ENCODE assay signal across 23 mouse cellular contexts in genomic region chr12:24537201-24537600, GRCm38 (mm10). TPM values are rescaled to one million over a fixed set of nuclear protein-coding genes. Genes with fewer than 3 reads are reported as not detected.
A peak's percentile ranks its signal among the peaks of the same experiment; 100 is the strongest.
DNase-seq lines count a peak whose midpoint lies in the region; ATAC-seq and TF ChIP-seq lines count a peak whose summit lies in the region.
"Had no signal": no experiment of that assay in that cellular context is flagged by ENCODE, and none has a peak within 500 bp of the region (broad histone marks: within the 10 kb centered on the region; RNA-seq: fewer than 3 reads in every experiment).

No protein-coding gene starts in this region.

- no peaks in the 10 kb centered on the region for H3K27me3 ChIP-seq in forebrain, embryonic 11.5 days (ENCODE audit: control insufficient read depth, insufficient read depth, low read length)
- H3K27me3 ChIP-seq in forebrain, embryonic 16.5 days (replicated peaks; ENCODE audit: control insufficient read depth, insufficient read depth, low read length), result no peaks in the 10 kb centered on the region
- no peaks in the 10 kb centered on the region for H3K27me3 ChIP-seq in hindbrain, postnatal 0 days (ENCODE audit: insufficient read depth, low read length)
- H3K27me3 ChIP-seq in hindbrain, embryonic 11.5 days (ENCODE audit: control insufficient read depth, insufficient read depth, low read length), result no peaks in the 10 kb centered on the region
- no peaks in the 10 kb centered on the region for H3K27me3 ChIP-seq in kidney, embryonic 14.5 days (ENCODE audit: control insufficient read depth, insufficient read depth, low read length)
- H3K27me3 ChIP-seq: heart, embryonic 15.5 days; midbrain, embryonic 15.5 days; neural tube, embryonic 13.5 days had no signal

- DNase-seq in forebrain, embryonic 11.5 days (ENCODE audit: low spot score), result no peak
- no peak for DNase-seq in hindbrain, postnatal 0 days (ENCODE audit: low spot score)
- no peak for DNase-seq in hindbrain, embryonic 11.5 days (ENCODE audit: low spot score)
- peak; percentile 33 for DNase-seq in brain, adult 2 months (ENCODE audit: low read depth, low spot score)
- DNase-seq in gonadal fat pad, adult 2 months (ENCODE audit: low read depth), result peak; percentile 88
- no peak for DNase-seq in c-Kit-positive CD71-positive TER-119-positive erythroid progenitor cells, embryonic 14.5 days (ENCODE audit: low spot score)
- DNase-seq: gastrocnemius, postnatal 36 days; kidney, adult 2 months; kidney, postnatal 25 days; liver; lung, postnatal 4 days; retina, postnatal 1 day; spleen, adult 18-20 months; thymus, postnatal 25 days had no signal

- H3K4me2 ChIP-seq in forebrain, embryonic 11.5 days (ENCODE audit: low read depth, low read length, severe bottlenecking), result no peak overlapping the region
- no peak overlapping the region for H3K4me2 ChIP-seq in forebrain, embryonic 16.5 days (ENCODE audit: low read length)
- no peak overlapping the region for H3K4me2 ChIP-seq in hindbrain, postnatal 0 days (ENCODE audit: low read depth, low read length)
- H3K4me2 ChIP-seq in hindbrain, embryonic 11.5 days (replicated peaks; ENCODE audit: low read depth, low read length), result no peak overlapping the region
- no peak overlapping the region for H3K4me2 ChIP-seq in kidney, embryonic 14.5 days (replicated peaks; ENCODE audit: low read depth, low read length)
- H3K4me2 ChIP-seq: heart, embryonic 15.5 days; midbrain, embryonic 15.5 days; neural tube, embryonic 13.5 days had no signal

- no peaks in the 10 kb centered on the region for H3K36me3 ChIP-seq in forebrain, embryonic 11.5 days (ENCODE audit: control insufficient read depth, insufficient read depth, low read length)
- no peaks in the 10 kb centered on the region; the same call in 1 of the 2 replicates for H3K36me3 ChIP-seq in forebrain, embryonic 16.5 days (ENCODE audit: control insufficient read depth, insufficient read depth)
- H3K36me3 ChIP-seq in hindbrain, postnatal 0 days (ENCODE audit: insufficient read depth, low read length), result no peaks in the 10 kb centered on the region
- H3K36me3 ChIP-seq in hindbrain, embryonic 11.5 days (ENCODE audit: control insufficient read depth, insufficient read depth, low read length), result no peaks in the 10 kb centered on the region
- no peaks in the 10 kb centered on the region for H3K36me3 ChIP-seq in kidney, embryonic 14.5 days (ENCODE audit: control insufficient read depth, insufficient read depth, low read length)
- H3K36me3 ChIP-seq: midbrain, embryonic 15.5 days had no signal

- peak overlapping the region; percentile 28 for H3K27ac ChIP-seq in forebrain, embryonic 11.5 days (ENCODE audit: low read depth, low read length)
- H3K27ac ChIP-seq in forebrain, embryonic 16.5 days (ENCODE audit: low read length), result no peak overlapping the region
- peak overlapping the region; percentile 60 for H3K27ac ChIP-seq in hindbrain, postnatal 0 days
- no peak overlapping the region for H3K27ac ChIP-seq in hindbrain, embryonic 11.5 days (ENCODE audit: low read depth, low read length)
- no peak overlapping the region for H3K27ac ChIP-seq in kidney, embryonic 14.5 days (ENCODE audit: low read depth, low read length)
- H3K27ac ChIP-seq: heart, embryonic 15.5 days; midbrain, embryonic 15.5 days; neural tube, embryonic 13.5 days had no signal

- no peak for ATAC-seq in forebrain, embryonic 11.5 days (replicated peaks; ENCODE audit: low FRiP score)
- no peak for ATAC-seq in forebrain, embryonic 16.5 days
- ATAC-seq in hindbrain, postnatal 0 days, result no peak
- ATAC-seq in hindbrain, embryonic 11.5 days (ENCODE audit: low FRiP score), result no peak
- ATAC-seq in kidney, embryonic 14.5 days (ENCODE audit: low FRiP score, low TSS enrichment), result no peak
- ATAC-seq: midbrain, embryonic 15.5 days had no signal

- 42% methylated on average over 2 of the region's 2 CpGs for WGBS in forebrain, embryonic 11.5 days
- WGBS in forebrain, embryonic 16.5 days, result 22% methylated on average over 2 of the region's 2 CpGs
- WGBS in hindbrain, postnatal 0 days, result 53% methylated on average over 2 of the region's 2 CpGs
- 73% methylated on average over 2 of the region's 2 CpGs for WGBS in hindbrain, embryonic 11.5 days
- WGBS in kidney, embryonic 14.5 days, result 79% methylated on average over 2 of the region's 2 CpGs

- H3K9me3 ChIP-seq in forebrain, embryonic 11.5 days (ENCODE audit: control insufficient read depth, low read length), result no peaks in the 10 kb centered on the region
- H3K9me3 ChIP-seq in forebrain, embryonic 16.5 days (ENCODE audit: control insufficient read depth, low read length), result no peaks in the 10 kb centered on the region
- no peaks in the 10 kb centered on the region for H3K9me3 ChIP-seq in hindbrain, postnatal 0 days (ENCODE audit: low read length)
- no peaks in the 10 kb centered on the region for H3K9me3 ChIP-seq in hindbrain, embryonic 11.5 days (ENCODE audit: control insufficient read depth, low read length)
- H3K9me3 ChIP-seq in kidney, embryonic 14.5 days (ENCODE audit: control insufficient read depth, low read length), result no peaks in the 10 kb centered on the region
- H3K9me3 ChIP-seq: heart, embryonic 15.5 days; midbrain, embryonic 15.5 days; neural tube, embryonic 13.5 days had no signal

- H3K4me1 ChIP-seq in forebrain, embryonic 11.5 days (replicated peaks; ENCODE audit: control insufficient read depth, insufficient read depth, low read length), result 0 out of 2 replicates have a peak, but pooled peaks cover 2% of the 10 kb centered on the region
- peaks cover 12% of the 10 kb centered on the region for H3K4me1 ChIP-seq in forebrain, embryonic 16.5 days (replicated peaks; ENCODE audit: control insufficient read depth, insufficient read depth, low read length)
- no peaks in the 10 kb centered on the region for H3K4me1 ChIP-seq in hindbrain, postnatal 0 days (ENCODE audit: insufficient read depth, low read length)
- no peaks in the 10 kb centered on the region for H3K4me1 ChIP-seq in hindbrain, embryonic 11.5 days (replicated peaks; ENCODE audit: control insufficient read depth, insufficient read depth, low read length)
- H3K4me1 ChIP-seq in kidney, embryonic 14.5 days (ENCODE audit: control insufficient read depth, insufficient read depth, low read length), result no peaks in the 10 kb centered on the region
- H3K4me1 ChIP-seq: heart, embryonic 15.5 days; midbrain, embryonic 15.5 days had no signal

- no peak overlapping the region for H3K4me3 ChIP-seq in forebrain, embryonic 11.5 days (ENCODE audit: low read depth, low read length)
- no peak overlapping the region for H3K4me3 ChIP-seq in forebrain, embryonic 16.5 days (replicated peaks; ENCODE audit: low read length)
- no peak overlapping the region for H3K4me3 ChIP-seq in hindbrain, postnatal 0 days (ENCODE audit: low read length)
- H3K4me3 ChIP-seq in hindbrain, embryonic 11.5 days (ENCODE audit: low read depth, low read length), result no peak overlapping the region
- no peak overlapping the region for H3K4me3 ChIP-seq in kidney, embryonic 14.5 days (ENCODE audit: low read length)
- H3K4me3 ChIP-seq: erythroblast, embryonic 14.5 days; heart, embryonic 15.5 days; midbrain, embryonic 15.5 days; myocyte; neural tube, embryonic 13.5 days had no signal

- H3K9ac ChIP-seq in forebrain, embryonic 11.5 days (ENCODE audit: low read length), result no peak overlapping the region
- no peak overlapping the region for H3K9ac ChIP-seq in forebrain, embryonic 16.5 days (replicated peaks; ENCODE audit: low read depth, low read length)
- H3K9ac ChIP-seq in hindbrain, postnatal 0 days (replicated peaks; ENCODE audit: low read length), result no peak overlapping the region
- no peak overlapping the region for H3K9ac ChIP-seq in hindbrain, embryonic 11.5 days (ENCODE audit: low read depth, low read length)
- no peak overlapping the region for H3K9ac ChIP-seq in kidney, embryonic 14.5 days (ENCODE audit: low read depth, low read length)
- H3K9ac ChIP-seq: forebrain, postnatal 0 days; heart, embryonic 15.5 days; midbrain, embryonic 15.5 days; neural tube, embryonic 13.5 days had no signal

- TF ChIP-seq CTCF in hindbrain, postnatal 0 days (IDR thresholded peaks at IDR 0.05; ENCODE audit: low read depth), result no peak

RNA-seq across cellular contexts. Expression of gene Grhl1, which starts 34.9 kb away (rescaled TPM):
- 0.40 and 0.61 TPM in 2 replicates for polyA plus RNA-seq in forebrain, embryonic 11.5 days (2014; fragmentation: Nextera tagmentation; extraction: Ambion mirVana)
- 0.89 and 1.0 TPM in 2 replicates for polyA plus RNA-seq in forebrain, embryonic 16.5 days (2015; fragmentation: Nextera tagmentation; extraction: Ambion mirVana)
- total RNA-seq in hindbrain, postnatal 0 days (2014; rRNA removed), result 1.3 and 1.5 TPM in 2 replicates
- polyA plus RNA-seq in hindbrain, postnatal 0 days (2015; fragmentation: Nextera tagmentation; extraction: Ambion mirVana), result 1.2 and 1.4 TPM in 2 replicates
- 0.43 and 0.60 TPM in 2 replicates for polyA plus RNA-seq in hindbrain, embryonic 11.5 days (2014; fragmentation: Nextera tagmentation; extraction: Ambion mirVana)
- 6.7 and 8.4 TPM in 2 replicates for polyA plus RNA-seq in gonadal fat pad, adult 2 months (2012; rRNA removed)
- 1.4 and 3.5 TPM in 2 replicates for polyA plus RNA-seq in kidney, embryonic 14.5 days (2014; fragmentation: Nextera tagmentation; extraction: Ambion mirVana)
- total RNA-seq: megakaryocyte-erythroid progenitor cell, adult 5-6 weeks had no signal

RNA-seq across cellular contexts. Expression of gene Taf1b, which starts 39.0 kb away (rescaled TPM):
- polyA plus RNA-seq in forebrain, embryonic 11.5 days (2014; fragmentation: Nextera tagmentation; extraction: Ambion mirVana), result 33.1 and 33.4 TPM in 2 replicates
- 41.9 and 46.7 TPM in 2 replicates for polyA plus RNA-seq in forebrain, embryonic 16.5 days (2015; fragmentation: Nextera tagmentation; extraction: Ambion mirVana)
- total RNA-seq in hindbrain, postnatal 0 days (2014; rRNA removed), result 11.7 and 14.2 TPM in 2 replicates
- polyA plus RNA-seq in hindbrain, postnatal 0 days (2015; fragmentation: Nextera tagmentation; extraction: Ambion mirVana), result 31.8 and 33.1 TPM in 2 replicates
- 30.0 and 36.5 TPM in 2 replicates for polyA plus RNA-seq in hindbrain, embryonic 11.5 days (2014; fragmentation: Nextera tagmentation; extraction: Ambion mirVana)
- polyA plus RNA-seq in gonadal fat pad, adult 2 months (2012; rRNA removed), result 8.3 and 8.7 TPM in 2 replicates
- 29.1 and 34.3 TPM in 2 replicates for polyA plus RNA-seq in kidney, embryonic 14.5 days (2014; fragmentation: Nextera tagmentation; extraction: Ambion mirVana)

Comparison
In these comparisons a context has a peak if more than half of its experiments do, and no peak if none do; other contexts are left out.
1. H3K27ac ChIP-seq: peak in forebrain, embryonic 11.5 days (single experiment) and hindbrain, postnatal 0 days (single experiment); none in forebrain, embryonic 16.5 days (single experiment), hindbrain, embryonic 11.5 days (single experiment) and kidney, embryonic 14.5 days (single experiment).
2. DNase-seq: peak in brain, adult 2 months (single experiment) and gonadal fat pad, adult 2 months (single experiment); none in forebrain, embryonic 11.5 days (single experiment), hindbrain, postnatal 0 days (single experiment), hindbrain, embryonic 11.5 days (single experiment) and c-Kit-positive CD71-positive TER-119-positive erythroid progenitor cells, embryonic 14.5 days (single experiment).